Mouse (Mus musculus): ENCODE results near the gene Usp16. TPM values are rescaled to one million over a fixed set of nuclear protein-coding genes. Genes with fewer than 3 reads are reported as not detected.

The Usp16 gene
- total and polyA plus RNA-seq, 2 experiments, result 9.0 to 47.7 TPM

DNA sequence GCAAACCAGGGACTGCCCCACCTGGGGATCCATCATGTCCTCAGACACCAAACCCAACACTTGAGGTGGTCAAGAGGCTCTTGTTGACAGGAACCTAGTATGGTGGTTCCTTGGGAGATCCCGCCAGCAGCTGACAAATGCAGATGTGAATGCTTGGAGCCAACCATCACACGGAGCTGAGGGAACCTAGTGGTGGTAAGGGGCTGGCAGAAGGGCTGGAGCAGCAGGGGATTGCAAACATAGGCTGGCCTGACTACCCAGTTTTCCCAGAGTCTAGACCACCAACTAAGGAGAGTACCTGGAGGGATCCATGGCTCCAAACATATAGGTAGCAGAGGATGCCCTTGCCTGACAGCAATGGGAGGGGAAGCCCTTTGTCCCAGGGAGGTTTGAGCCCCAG is 1.3 kb upstream of the Usp16 start:
- Histone ChIP-seq H3K36me3 (ENCODE audit: control insufficient read depth, insufficient read depth, low read length) (no peaks in the 10 kb centered on the region), H3K27ac (replicated peaks; ENCODE audit: insufficient read depth, low read depth, low read length) (no peak overlapping the region), H3K4me1 (ENCODE audit: control insufficient read depth, insufficient read depth, low read length) (peaks cover 8% of the 10 kb centered on the region), H3K9ac (ENCODE audit: low read depth, low read length) (no peak overlapping the region), H3K4me3 (ENCODE audit: insufficient read depth, low read depth, low read length) (no peak overlapping the region), H3K27me3 (ENCODE audit: control insufficient read depth, insufficient read depth, low read length) (no peaks in the 10 kb centered on the region), H3K79me2 (ENCODE audit: control insufficient read depth, insufficient read depth, low read length) (peaks cover 12% of the 10 kb centered on the region)
- DNase-seq (ENCODE audit: extremely low read depth, low read depth, low spot score), result no peak
- TF ChIP-seq CTCF (IDR thresholded peaks at IDR 0.05; ENCODE audit: low read depth, low read length) (no peak), POLR2A (IDR thresholded peaks at IDR 0.05; ENCODE audit: extremely low read depth, insufficient read depth, low read length) (no peak)
- 93% methylated on average over 2 of the region's 2 CpGs for WGBS

GRCm38 (mm10) chr16:87455180-87455611 is 693 bp downstream of the Usp16 start:
- DNase-seq (ENCODE audit: extremely low read depth, low read depth, low spot score), result peak; percentile 21
- WGBS, result under 1% methylated on average over 38 of the region's 38 CpGs
- TF ChIP-seq CTCF (IDR thresholded peaks at IDR 0.05; ENCODE audit: low read depth, low read length) (no peak), POLR2A (IDR thresholded peaks at IDR 0.05; ENCODE audit: extremely low read depth, insufficient read depth, low read length) (no peak)
- H3K9ac ChIP-seq (ENCODE audit: low read depth, low read length), result peak overlapping the region; percentile 89
- peaks cover 8% of the 10 kb centered on the region for H3K4me1 ChIP-seq (ENCODE audit: control insufficient read depth, insufficient read depth, low read length)
- H3K27ac ChIP-seq (replicated peaks; ENCODE audit: insufficient read depth, low read depth, low read length), result peak overlapping the region; percentile 59
- no peaks in the 10 kb centered on the region for H3K27me3 ChIP-seq (ENCODE audit: control insufficient read depth, insufficient read depth, low read length)
- H3K36me3 ChIP-seq (ENCODE audit: control insufficient read depth, insufficient read depth, low read length), result peaks cover 2% of the 10 kb centered on the region; the same call in 1 of the 2 replicates
- H3K4me3 ChIP-seq (ENCODE audit: insufficient read depth, low read depth, low read length), result peak overlapping the region; percentile 89
- H3K79me2 ChIP-seq (ENCODE audit: control insufficient read depth, insufficient read depth, low read length), result peaks cover 21% of the 10 kb centered on the region

DNA sequence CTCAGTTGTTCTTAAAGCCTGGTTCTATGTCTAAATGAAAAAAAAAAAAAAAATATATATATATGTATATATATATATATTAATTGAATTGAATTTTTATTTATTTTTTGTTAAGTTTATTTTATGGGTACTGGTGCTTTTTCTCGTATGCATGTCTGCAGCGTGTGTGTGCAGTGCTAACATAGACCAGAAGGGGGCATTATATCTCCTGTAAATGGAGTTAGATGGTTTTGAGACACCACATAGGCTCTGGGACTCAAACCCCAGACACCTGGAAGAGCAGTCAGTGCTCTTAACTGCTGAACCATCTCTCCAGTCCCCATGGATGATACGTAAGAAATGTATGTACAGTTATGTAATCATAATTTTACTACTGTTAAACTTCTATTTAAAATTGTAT is 4.2 kb downstream of the Usp16 start:
- Histone ChIP-seq H3K4me1 (ENCODE audit: control insufficient read depth, insufficient read depth, low read length) (peaks cover 8% of the 10 kb centered on the region), H3K27me3 (ENCODE audit: control insufficient read depth, insufficient read depth, low read length) (no peaks in the 10 kb centered on the region), H3K79me2 (ENCODE audit: control insufficient read depth, insufficient read depth, low read length) (peaks cover 28% of the 10 kb centered on the region), H3K9ac (ENCODE audit: low read depth, low read length) (no peak overlapping the region), H3K27ac (replicated peaks; ENCODE audit: insufficient read depth, low read depth, low read length) (no peak overlapping the region), H3K4me3 (ENCODE audit: insufficient read depth, low read depth, low read length) (no peak overlapping the region), H3K36me3 (ENCODE audit: control insufficient read depth, insufficient read depth, low read length) (peaks cover 17% of the 10 kb centered on the region)
- 98% methylated on average over 3 of the region's 3 CpGs for WGBS
- no peak for DNase-seq (ENCODE audit: extremely low read depth, low read depth, low spot score)
- TF ChIP-seq POLR2A (IDR thresholded peaks at IDR 0.05; ENCODE audit: extremely low read depth, insufficient read depth, low read length) (no peak), CTCF (IDR thresholded peaks at IDR 0.05; ENCODE audit: low read depth, low read length) (no peak)

DNA sequence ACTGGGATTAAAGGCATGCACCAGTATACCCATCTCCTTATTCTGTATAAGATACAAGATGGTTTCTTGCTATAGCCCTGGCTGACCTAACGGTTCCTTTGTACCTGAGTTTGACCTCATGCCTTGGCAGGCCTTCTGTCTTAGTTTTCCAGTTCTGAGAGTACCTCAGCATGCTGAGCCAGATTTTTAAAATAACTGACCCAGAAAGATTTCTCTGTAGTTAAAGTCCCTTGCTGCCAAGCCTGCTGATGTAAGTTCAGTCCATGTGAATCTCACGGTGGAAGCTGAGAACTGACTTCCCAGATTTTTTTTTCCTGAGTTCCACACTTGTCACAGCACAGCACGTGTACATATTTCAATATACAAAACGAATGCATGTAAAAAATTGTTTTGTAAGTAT is 16.1 kb downstream of the Usp16 start:
- WGBS, result 70% methylated on average over 4 of the region's 4 CpGs
- DNase-seq (ENCODE audit: extremely low read depth, low read depth, low spot score), result no peak

DNA sequence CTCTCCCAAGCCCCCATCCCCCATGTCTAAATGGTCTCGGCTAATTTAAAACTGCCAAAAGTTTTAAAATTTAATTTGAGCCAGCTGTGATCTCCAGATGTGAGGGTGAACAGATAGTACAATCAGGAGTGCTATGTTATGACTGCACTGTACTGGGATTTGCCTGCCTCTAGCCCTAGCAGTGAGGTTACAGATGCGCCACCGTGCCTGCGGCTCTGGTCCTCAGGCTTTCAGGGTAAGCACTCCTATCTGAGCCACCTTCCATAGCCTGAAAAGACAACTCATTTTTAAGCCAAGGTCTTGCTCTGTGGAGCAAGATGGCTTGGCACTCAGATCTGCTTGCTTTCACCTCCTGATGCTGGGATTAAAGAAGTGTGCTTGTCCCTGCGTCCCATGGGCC is 29.9 kb downstream of the Usp16 start:
- peaks cover 79% of the 10 kb centered on the region for H3K36me3 ChIP-seq (ENCODE audit: control insufficient read depth, insufficient read depth, low read length)
- no peak for DNase-seq (ENCODE audit: extremely low read depth, low read depth, low spot score)
- TF ChIP-seq CTCF (IDR thresholded peaks at IDR 0.05; ENCODE audit: low read depth, low read length) (no peak), POLR2A (IDR thresholded peaks at IDR 0.05; ENCODE audit: extremely low read depth, insufficient read depth, low read length) (no peak)
- H3K9ac ChIP-seq (ENCODE audit: low read depth, low read length), result no peak overlapping the region
- WGBS, result 94% methylated on average over 5 of the region's 5 CpGs
- peaks cover 4% of the 10 kb centered on the region; the same call in 1 of the 2 replicates for H3K79me2 ChIP-seq (ENCODE audit: control insufficient read depth, insufficient read depth, low read length)
- H3K27me3 ChIP-seq (ENCODE audit: control insufficient read depth, insufficient read depth, low read length), result no peaks in the 10 kb centered on the region
- H3K4me3 ChIP-seq (ENCODE audit: insufficient read depth, low read depth, low read length), result no peak overlapping the region
- H3K27ac ChIP-seq (replicated peaks; ENCODE audit: insufficient read depth, low read depth, low read length), result no peak overlapping the region
- peaks cover 14% of the 10 kb centered on the region for H3K4me1 ChIP-seq (ENCODE audit: control insufficient read depth, insufficient read depth, low read length)

More for the DNA sequence above, 16.1 kb downstream of the Usp16 start:
- no peaks in the 10 kb centered on the region for H3K27me3 ChIP-seq (ENCODE audit: control insufficient read depth, insufficient read depth, low read length)
- H3K27ac ChIP-seq (replicated peaks; ENCODE audit: insufficient read depth, low read depth, low read length), result no peak overlapping the region
- H3K36me3 ChIP-seq (ENCODE audit: control insufficient read depth, insufficient read depth, low read length), result peaks cover 66% of the 10 kb centered on the region
- H3K4me3 ChIP-seq (ENCODE audit: insufficient read depth, low read depth, low read length), result no peak overlapping the region
- H3K79me2 ChIP-seq (ENCODE audit: control insufficient read depth, insufficient read depth, low read length), result no peaks in the 10 kb centered on the region; the same call in 1 of the 2 replicates
- no peaks in the 10 kb centered on the region for H3K4me1 ChIP-seq (ENCODE audit: control insufficient read depth, insufficient read depth, low read length)
- no peak overlapping the region for H3K9ac ChIP-seq (ENCODE audit: low read depth, low read length)
- TF ChIP-seq POLR2A (IDR thresholded peaks at IDR 0.05; ENCODE audit: extremely low read depth, insufficient read depth, low read length) (no peak), CTCF (IDR thresholded peaks at IDR 0.05; ENCODE audit: low read depth, low read length) (no peak)

DNA sequence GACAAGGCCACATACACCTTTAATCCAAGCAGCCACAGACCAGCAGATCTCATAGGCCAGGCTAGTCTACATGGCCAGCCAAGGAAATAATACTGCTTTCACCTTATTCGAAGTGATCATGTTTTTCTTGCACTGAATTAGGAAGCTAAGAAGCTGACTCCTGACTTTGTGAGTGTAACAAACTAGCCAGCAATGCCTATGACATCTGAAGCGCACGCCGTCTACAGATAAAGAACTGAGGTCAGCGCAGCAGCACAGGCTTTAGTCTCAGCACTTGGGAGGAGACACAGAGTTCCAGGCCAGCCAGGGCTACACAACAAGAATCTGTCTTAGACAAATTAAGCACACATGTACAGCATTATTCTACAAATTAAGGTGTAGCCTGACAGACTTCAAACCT is 32.2 kb downstream of the Usp16 start:
- peaks cover 14% of the 10 kb centered on the region for H3K4me1 ChIP-seq (ENCODE audit: control insufficient read depth, insufficient read depth, low read length)
- no peaks in the 10 kb centered on the region for H3K27me3 ChIP-seq (ENCODE audit: control insufficient read depth, insufficient read depth, low read length)
- no peak overlapping the region for H3K9ac ChIP-seq (ENCODE audit: low read depth, low read length)
- WGBS, result 93% methylated on average over 5 of the region's 5 CpGs
- no peak for TF ChIP-seq POLR2A (IDR thresholded peaks at IDR 0.05; ENCODE audit: extremely low read depth, insufficient read depth, low read length)
- TF ChIP-seq CTCF (IDR thresholded peaks at IDR 0.05; ENCODE audit: low read depth, low read length), result no peak
- peaks cover 82% of the 10 kb centered on the region for H3K36me3 ChIP-seq (ENCODE audit: control insufficient read depth, insufficient read depth, low read length)
- no peak overlapping the region for H3K27ac ChIP-seq (replicated peaks; ENCODE audit: insufficient read depth, low read depth, low read length)
- peaks cover 4% of the 10 kb centered on the region; the same call in 1 of the 2 replicates for H3K79me2 ChIP-seq (ENCODE audit: control insufficient read depth, insufficient read depth, low read length)
- H3K4me3 ChIP-seq (ENCODE audit: insufficient read depth, low read depth, low read length), result no peak overlapping the region
- DNase-seq (ENCODE audit: extremely low read depth, low read depth, low spot score), result no peak

Data from liver, adult 2 months (tissue).